Comparison of ENCODE assay signal across 24 mouse cellular contexts in the genomic region with DNA sequence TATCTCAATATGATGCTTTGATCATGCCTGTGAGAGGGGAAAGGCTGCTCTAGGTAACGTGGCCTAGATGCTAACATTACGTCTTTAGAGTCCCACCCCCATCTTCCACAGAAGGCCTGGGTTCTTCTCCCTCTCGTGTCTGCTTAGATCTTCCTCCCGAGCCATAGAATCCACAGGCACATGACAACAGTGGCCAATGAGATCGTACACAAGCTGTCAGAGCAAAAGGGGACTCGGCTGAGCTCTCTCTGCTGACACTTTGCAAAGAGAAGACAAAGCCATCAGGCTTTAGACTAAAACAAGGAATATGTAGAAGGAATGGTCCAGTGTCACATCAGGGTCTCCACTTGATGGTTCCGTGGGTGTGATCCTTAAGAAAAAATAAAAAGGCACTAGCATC.
"Had no signal": no experiment of that assay in that cellular context is flagged by ENCODE, and none has a peak within 500 bp of the region (broad histone marks: within the 10 kb centered on the region; RNA-seq: fewer than 3 reads in every experiment).

No protein-coding gene starts in this region.

- H3K27ac ChIP-seq: heart, adult 2 months; heart, embryonic 13.5 days; heart, embryonic 15.5 days; hindbrain, embryonic 13.5 days; hindbrain, embryonic 15.5 days; hindbrain, postnatal 0 days; kidney, embryonic 15.5 days; kidney, postnatal 0 days; limb, embryonic 13.5 days; limb, embryonic 15.5 days had no signal

- H3K4me3 ChIP-seq: heart, adult 2 months; heart, embryonic 13.5 days; heart, embryonic 15.5 days; hindbrain, embryonic 13.5 days; hindbrain, embryonic 15.5 days; kidney, embryonic 15.5 days; limb, embryonic 13.5 days; limb, embryonic 15.5 days had no signal

- ATAC-seq: hindbrain, postnatal 0 days; intestine, embryonic 16.5 days had no signal

- H3K4me2 ChIP-seq: heart, embryonic 11.5 days; heart, embryonic 13.5 days; heart, embryonic 15.5 days; hindbrain, embryonic 13.5 days; hindbrain, embryonic 15.5 days; kidney, embryonic 15.5 days; limb, embryonic 13.5 days; limb, embryonic 15.5 days had no signal

- H3K9ac ChIP-seq: heart, embryonic 13.5 days; heart, embryonic 15.5 days; hindbrain, embryonic 13.5 days; hindbrain, embryonic 15.5 days; kidney, embryonic 15.5 days; limb, embryonic 13.5 days; limb, embryonic 15.5 days had no signal

- H3K4me1 ChIP-seq: heart, embryonic 15.5 days; hindbrain, embryonic 13.5 days; hindbrain, embryonic 15.5 days; kidney, embryonic 15.5 days; limb, embryonic 15.5 days had no signal

- H3K9me3 ChIP-seq: heart, embryonic 13.5 days; heart, embryonic 15.5 days; hindbrain, embryonic 13.5 days; hindbrain, embryonic 15.5 days; kidney, embryonic 15.5 days; limb, embryonic 13.5 days; limb, embryonic 15.5 days had no signal

- H3K36me3 ChIP-seq: heart, embryonic 13.5 days; heart, embryonic 15.5 days; hindbrain, embryonic 13.5 days; hindbrain, embryonic 15.5 days; kidney, embryonic 15.5 days; limb, embryonic 13.5 days; limb, embryonic 15.5 days had no signal

- DNase-seq: gastrocnemius, postnatal 14 days; gastrocnemius, postnatal 36 days; heart, adult 2 months; heart, postnatal 14 days; heart, postnatal 36 days; kidney, adult 11 months; kidney, adult 2 months; kidney, adult 9 months; kidney, postnatal 14 days; kidney, postnatal 36 days; layer of hippocampus, adult 9-11 months; layer of hippocampus, postnatal 36 days; left cerebral cortex, postnatal 4 days had no signal

- H3K27me3 ChIP-seq: heart, embryonic 13.5 days; heart, embryonic 15.5 days; hindbrain, embryonic 13.5 days; hindbrain, embryonic 15.5 days; kidney, embryonic 15.5 days; limb, embryonic 13.5 days; limb, embryonic 15.5 days had no signal
